Mouse (Mus musculus): ENCODE results near the gene Tcp10c. TPM values are rescaled to one million over a fixed set of nuclear protein-coding genes. Genes with fewer than 3 reads are reported as not detected.
"Not testable (repeated sequence)": the region's sequence is repeated elsewhere in the genome, so short reads cannot be mapped to it uniquely, and the experiment has no call there.

The Tcp10c gene
- polyA plus RNA-seq, 1 experiment from 2014 or later: not detected

GRCm38 (mm10) chr17:13403527-13404131 lies 49.3 kb downstream of the Tcp10c start:
- H3K36me3 ChIP-seq; ATAC-seq (replicated peaks): not testable (repeated sequence)
- 83% methylated on average over 5 of the region's 5 CpGs for WGBS

GRCm38 (mm10) chr17:13406023-13406422 lies 51.7 kb downstream of the Tcp10c start:
- WGBS: 84% methylated on average over 3 of the region's 3 CpGs
- H3K4me2 ChIP-seq (replicated peaks); H3K4me1 ChIP-seq; H3K4me3 ChIP-seq; H3K27ac ChIP-seq (replicated peaks); H3K9ac ChIP-seq (replicated peaks); H3K9me3 ChIP-seq; H3K27me3 ChIP-seq; ATAC-seq (replicated peaks); H3K36me3 ChIP-seq: not testable (repeated sequence)

More at GRCm38 (mm10) chr17:13403527-13404131, 49.3 kb downstream of the Tcp10c start:
- H3K9me3 ChIP-seq; H3K4me2 ChIP-seq (replicated peaks); H3K4me3 ChIP-seq; H3K27ac ChIP-seq (replicated peaks); H3K27me3 ChIP-seq; H3K9ac ChIP-seq (replicated peaks); H3K4me1 ChIP-seq: not testable (repeated sequence)

GRCm38 (mm10) chr17:13406701-13407100 lies 52.3 kb downstream of the Tcp10c start:
- not testable (repeated sequence) for H3K9ac ChIP-seq (replicated peaks); H3K9me3 ChIP-seq; H3K27ac ChIP-seq (replicated peaks); H3K4me3 ChIP-seq; ATAC-seq (replicated peaks); H3K36me3 ChIP-seq; H3K4me1 ChIP-seq; H3K27me3 ChIP-seq; H3K4me2 ChIP-seq (replicated peaks)
- WGBS: 88% methylated on average over 6 of the region's 6 CpGs

- ATAC-seq (replicated peaks); H3K27ac ChIP-seq (replicated peaks); H3K9ac ChIP-seq (replicated peaks); H3K36me3 ChIP-seq; H3K4me1 ChIP-seq; H3K4me3 ChIP-seq; H3K4me2 ChIP-seq (replicated peaks); H3K27me3 ChIP-seq; H3K9me3 ChIP-seq: not testable (repeated sequence)
- 97% methylated on average over 3 of the region's 4 CpGs for WGBS
Measured at GRCm38 (mm10) chr17:13407621-13408256, 53.4 kb downstream of the Tcp10c start.

- not testable (repeated sequence) for H3K27ac ChIP-seq (replicated peaks); H3K9ac ChIP-seq (replicated peaks); H3K4me1 ChIP-seq; ATAC-seq (replicated peaks); H3K4me3 ChIP-seq; H3K9me3 ChIP-seq; H3K27me3 ChIP-seq; H3K36me3 ChIP-seq; H3K4me2 ChIP-seq (replicated peaks)
- WGBS: 95% methylated on average over 11 of the region's 11 CpGs
Measured at GRCm38 (mm10) chr17:13408257-13408633, 53.9 kb downstream of the Tcp10c start.

- H3K9me3 ChIP-seq; H3K27me3 ChIP-seq; ATAC-seq (replicated peaks); H3K27ac ChIP-seq (replicated peaks); H3K36me3 ChIP-seq; H3K4me3 ChIP-seq; H3K4me1 ChIP-seq; H3K9ac ChIP-seq (replicated peaks); H3K4me2 ChIP-seq (replicated peaks): not testable (repeated sequence)
- WGBS: 90% methylated on average over 11 of the region's 12 CpGs
Measured at GRCm38 (mm10) chr17:13421022-13421591, 66.7 kb downstream of the Tcp10c start.

GRCm38 (mm10) chr17:13422638-13423037 lies 68.3 kb downstream of the Tcp10c start:
- H3K36me3 ChIP-seq; H3K27ac ChIP-seq (replicated peaks); H3K9me3 ChIP-seq; H3K27me3 ChIP-seq; H3K4me1 ChIP-seq; H3K9ac ChIP-seq (replicated peaks); H3K4me3 ChIP-seq; H3K4me2 ChIP-seq (replicated peaks); ATAC-seq (replicated peaks): not testable (repeated sequence)
- 91% methylated on average over 5 of the region's 5 CpGs for WGBS

- H3K4me2 ChIP-seq (replicated peaks); H3K36me3 ChIP-seq; H3K27me3 ChIP-seq; H3K27ac ChIP-seq (replicated peaks); H3K4me1 ChIP-seq; H3K9ac ChIP-seq (replicated peaks); H3K4me3 ChIP-seq; H3K9me3 ChIP-seq; ATAC-seq (replicated peaks): not testable (repeated sequence)
- 70% methylated on average over 8 of the region's 8 CpGs for WGBS
Measured at GRCm38 (mm10) chr17:13423373-13424024, 69.1 kb downstream of the Tcp10c start.

GRCm38 (mm10) chr17:13424321-13424720 lies 69.9 kb downstream of the Tcp10c start:
- not testable (repeated sequence) for H3K9ac ChIP-seq (replicated peaks); H3K36me3 ChIP-seq; H3K4me2 ChIP-seq (replicated peaks); H3K4me1 ChIP-seq; ATAC-seq (replicated peaks); H3K27ac ChIP-seq (replicated peaks); H3K9me3 ChIP-seq; H3K27me3 ChIP-seq; H3K4me3 ChIP-seq
- 93% methylated on average over 6 of the region's 6 CpGs for WGBS

- H3K36me3 ChIP-seq; H3K4me2 ChIP-seq (replicated peaks); H3K4me3 ChIP-seq; H3K9me3 ChIP-seq; H3K9ac ChIP-seq (replicated peaks); ATAC-seq (replicated peaks); H3K27ac ChIP-seq (replicated peaks); H3K27me3 ChIP-seq; H3K4me1 ChIP-seq: not testable (repeated sequence)
- WGBS: 74% methylated on average over 2 of the region's 5 CpGs
Measured at GRCm38 (mm10) chr17:13425694-13426093, 71.3 kb downstream of the Tcp10c start.

GRCm38 (mm10) chr17:13426508-13426907 lies 72.1 kb downstream of the Tcp10c start:
- not testable (repeated sequence) for H3K27ac ChIP-seq (replicated peaks); H3K4me2 ChIP-seq (replicated peaks); H3K36me3 ChIP-seq; H3K4me3 ChIP-seq; ATAC-seq (replicated peaks); H3K9ac ChIP-seq (replicated peaks); H3K9me3 ChIP-seq; H3K4me1 ChIP-seq; H3K27me3 ChIP-seq
- 91% methylated on average over 4 of the region's 6 CpGs for WGBS

Data from forebrain, embryonic 15.5 days (tissue).